Mouse (Mus musculus) intestine, postnatal 0 days (tissue): Measurements from ENCODE around the gene Rnf38. TPM values are rescaled to one million over a fixed set of nuclear protein-coding genes. Genes with fewer than 3 reads are reported as not detected.
A peak's percentile ranks its signal among the peaks of the same experiment; 100 is the strongest.

Experiments
- ATAC-seq: fragments of 200-750 bp; cut with Nextera tagmentation; 2 replicates; pipeline ENCODE4 v1.8.0; 2017; ENCODE audit warnings: mild to moderate bottlenecking, moderate TSS enrichment, moderate library complexity
- H3K27ac ChIP-seq: fragments of 300-500 bp; sonication (generic); 2 replicates; pipeline ENCODE4 v1.5.1; 2014; ENCODE audit warnings: mild to moderate bottlenecking, low read depth, low read length, moderate library complexity
- H3K27me3 ChIP-seq: fragments of 300-500 bp; sonication (generic); replicated peaks from 2 replicates; pipeline ENCODE4 v1.6.1; 2014; ENCODE audit warnings: low read length, mixed read lengths; ENCODE audit not compliant: control insufficient read depth, insufficient read depth
- H3K36me3 ChIP-seq: fragments of 300-500 bp; sonication (generic); 2 replicates; pipeline ENCODE4 v1.6.1; 2014; ENCODE audit warnings: mild to moderate bottlenecking, moderate library complexity; ENCODE audit not compliant: control insufficient read depth, insufficient read depth
- H3K4me1 ChIP-seq: fragments of 300-500 bp; sonication (generic); replicated peaks from 2 replicates; pipeline ENCODE4 v1.6.1; 2014; ENCODE audit warnings: antibody characterized with exemption, low read length, mixed read lengths; ENCODE audit not compliant: control insufficient read depth, insufficient read depth
- H3K4me2 ChIP-seq: fragments of 300-500 bp; sonication (generic); replicated peaks from 2 replicates; pipeline ENCODE4 v1.6.1; 2014; ENCODE audit warnings: low read depth, mild to moderate bottlenecking, moderate library complexity
- H3K4me3 ChIP-seq: fragments of 300-500 bp; sonication (generic); 2 replicates; pipeline ENCODE4 v1.5.1; 2014; ENCODE audit warnings: low read depth, low read length
- H3K9ac ChIP-seq: fragments of 300-500 bp; sonication (generic); 2 replicates; pipeline ENCODE4 v1.6.1; 2014; ENCODE audit warnings: mild to moderate bottlenecking, low read depth, low read length
- H3K9me3 ChIP-seq: fragments of 300-500 bp; sonication (generic); 2 replicates; pipeline ENCODE4 v1.6.1; 2016; ENCODE audit warnings: mixed run types; ENCODE audit not compliant: control insufficient read depth
- CTCF ChIP-seq: sonication (generic); IDR thresholded peaks from 2 replicates; pipeline ENCODE4 v1.5.1; 2016; ENCODE audit warnings: low read depth, mild to moderate bottlenecking, control low read depth, antibody characterized with exemption, moderate library complexity
- WGBS: fragments of 180-500 bp; shearing (Covaris S2); extraction: QIAGEN DNeasy Blood & Tissue Kit; methylation state at CpG from one replicate; pipeline ENCODE4 v1.1.7; 2014; 5-methylcytosine and 5-hydroxymethylcytosine counted together
- polyA plus RNA-seq: library from polyadenylated mRNA; unstranded; fragments of >200 nt; fragmentation: Nextera tagmentation; extraction: Ambion mirVana; gene quantifications from 2 replicates; pipeline ENCODE4 v1.2.1, GENCODE M21; 2015

Rnf38 gene
- polyA plus RNA-seq: 6.0 and 6.5 TPM in 2 replicates

GRCm38 (mm10) chr4:44233713-44234003 is at the start of gene Rnf38:
Gene Rnf38 (minus strand): TSS chr4:44233789.
- H3K4me2 ChIP-seq: peak within 1 kb of the TSS; percentile 92
- H3K27me3 ChIP-seq: no peaks in the 10 kb centered on the region
- H3K4me1 ChIP-seq: peaks cover 4% of the 10 kb centered on the region; the same call in 1 of the 2 replicates
- ATAC-seq: no peak
- H3K27ac ChIP-seq: peak within 1 kb of the TSS; percentile 90
- WGBS: under 1% methylated on average over 26 of the region's 61 CpGs
- H3K36me3 ChIP-seq: no peaks in the 10 kb centered on the region
- H3K9ac ChIP-seq: peak within 1 kb of the TSS; percentile 89
- H3K9me3 ChIP-seq: no peaks in the 10 kb centered on the region
- peak within 1 kb of the TSS; percentile 84 for H3K4me3 ChIP-seq
- no peak for TF ChIP-seq CTCF

GRCm38 (mm10) chr4:44281597-44282265 is 48.1 kb upstream of the Rnf38 start:
- TF ChIP-seq CTCF: no peak
- no peak for ATAC-seq
- Histone ChIP-seq H3K27me3 (no peaks in the 10 kb centered on the region), H3K4me2 (no peak overlapping the region), H3K36me3 (no peaks in the 10 kb centered on the region), H3K4me1 (no peaks in the 10 kb centered on the region), H3K9me3 (no peaks in the 10 kb centered on the region), H3K27ac (no peak overlapping the region), H3K4me3 (no peak overlapping the region), H3K9ac (no peak overlapping the region)
- 78% methylated on average over 7 of the region's 7 CpGs for WGBS

- Histone ChIP-seq H3K9ac (no peak overlapping the region), H3K27ac (no peak overlapping the region), H3K27me3 (no peaks in the 10 kb centered on the region), H3K36me3 (no peaks in the 10 kb centered on the region), H3K4me3 (no peak overlapping the region), H3K4me1 (no peaks in the 10 kb centered on the region), H3K9me3 (no peaks in the 10 kb centered on the region), H3K4me2 (no peak overlapping the region)
- no peak for TF ChIP-seq CTCF
- no peak for ATAC-seq
- WGBS: 70% methylated on average over 5 of the region's 5 CpGs
Observed at GRCm38 (mm10) chr4:44271134-44271533, 37.5 kb upstream of the Rnf38 start.

GRCm38 (mm10) chr4:44269376-44269817 is 35.8 kb upstream of the Rnf38 start:
- no peak for TF ChIP-seq CTCF
- no peak overlapping the region for H3K4me2 ChIP-seq
- no peaks in the 10 kb centered on the region for H3K27me3 ChIP-seq
- 87% methylated on average over 14 of the region's 14 CpGs for WGBS
- H3K9me3 ChIP-seq: no peaks in the 10 kb centered on the region
- no peak overlapping the region for H3K4me3 ChIP-seq
- H3K9ac ChIP-seq: no peak overlapping the region
- ATAC-seq: no peak
- no peaks in the 10 kb centered on the region for H3K4me1 ChIP-seq
- H3K27ac ChIP-seq: no peak overlapping the region
- no peaks in the 10 kb centered on the region for H3K36me3 ChIP-seq

- ATAC-seq: no peak
- H3K27ac ChIP-seq: no peak overlapping the region
- H3K36me3 ChIP-seq: no peaks in the 10 kb centered on the region
- H3K9me3 ChIP-seq: no peaks in the 10 kb centered on the region
- no peak overlapping the region for H3K9ac ChIP-seq
- H3K4me3 ChIP-seq: no peak overlapping the region
- no peaks in the 10 kb centered on the region for H3K4me1 ChIP-seq
- 80% methylated on average over 6 of the region's 6 CpGs for WGBS
- H3K27me3 ChIP-seq: no peaks in the 10 kb centered on the region
- TF ChIP-seq CTCF: no peak
- no peak overlapping the region for H3K4me2 ChIP-seq
Observed at GRCm38 (mm10) chr4:44267437-44267836, 33.8 kb upstream of the Rnf38 start.

- WGBS: 74% methylated on average over 3 of the region's 3 CpGs
- Histone ChIP-seq H3K4me3 (no peak overlapping the region), H3K36me3 (no peaks in the 10 kb centered on the region), H3K4me2 (no peak overlapping the region), H3K9me3 (no peaks in the 10 kb centered on the region), H3K9ac (no peak overlapping the region), H3K27me3 (no peaks in the 10 kb centered on the region), H3K4me1 (no peaks in the 10 kb centered on the region), H3K27ac (no peak overlapping the region)
- ATAC-seq: no peak
- no peak for TF ChIP-seq CTCF
Observed at GRCm38 (mm10) chr4:44265500-44265899, 31.9 kb upstream of the Rnf38 start.
